16 mouse cellular contexts compared by ENCODE assay signal in genomic region chr9:59129252-59129651, GRCm38 (mm10).
A peak's percentile ranks its signal among the peaks of the same experiment; 100 is the strongest.
DNase-seq lines count a peak whose midpoint lies in the region; ATAC-seq and TF ChIP-seq lines count a peak whose summit lies in the region.
"Had no signal": no experiment of that assay in that cellular context is flagged by ENCODE, and none has a peak within 500 bp of the region (broad histone marks: within the 10 kb centered on the region; RNA-seq: fewer than 3 reads in every experiment).

No protein-coding gene starts in this region.

- TF ChIP-seq CTCF in gastrocnemius, adult 2 months (IDR thresholded peaks at IDR 0.05), result no peak

- peaks cover 11% of the 10 kb centered on the region for H3K4me1 ChIP-seq in limb, embryonic 14.5 days (ENCODE audit: control insufficient read depth, insufficient read depth, low read length)
- H3K4me1 ChIP-seq in limb, embryonic 10.5 days, result peaks cover 10% of the 10 kb centered on the region

- intact Hi-C loops in gastrocnemius, adult 2 months (cut with DNase I), result loop anchor here (2.0 kb wide), 1 partner anchor 118 kb away; no protein-coding TSS in a partner anchor
- intact Hi-C loops in heart, postnatal 10 days (cut with DNase I), result no loop called here

- H3K36me3 ChIP-seq in limb, embryonic 14.5 days (ENCODE audit: control insufficient read depth, insufficient read depth, low read length), result no peaks in the 10 kb centered on the region
- no peaks in the 10 kb centered on the region for H3K36me3 ChIP-seq in limb, embryonic 10.5 days
- H3K36me3 ChIP-seq: limb, embryonic 15.5 days; midbrain, embryonic 13.5 days; stomach, embryonic 15.5 days had no signal

- DNase-seq in gastrocnemius, adult 2 months, result peak; percentile 49
- no peak for DNase-seq in gastrocnemius, adult 8-10 months (ENCODE audit: low spot score in 2 of 2)
- DNase-seq in limb, embryonic 14.5 days (ENCODE audit: low spot score), result no peak
- DNase-seq in limb, embryonic 10.5 days (ENCODE audit: low spot score), result no peak
- peak; percentile 16 for DNase-seq in adrenal gland, postnatal 10 days
- peak; percentile 29 to 56 for DNase-seq in heart, postnatal 10 days
- no peak for DNase-seq in layer of hippocampus, postnatal 10 days (ENCODE audit: low spot score in 2 of 2)
- DNase-seq in urinary bladder, postnatal 25 days (ENCODE audit: low spot score), result no peak
- DNase-seq: cerebellum, postnatal 25 days; kidney, adult 11 months; kidney, postnatal 4 days; thymus, postnatal 25 days had no signal

- H3K9me3 ChIP-seq in limb, embryonic 14.5 days (ENCODE audit: control insufficient read depth, low read length), result no peaks in the 10 kb centered on the region
- H3K9me3 ChIP-seq in limb, embryonic 10.5 days (replicated peaks), result no peaks in the 10 kb centered on the region
- H3K9me3 ChIP-seq: limb, embryonic 15.5 days; midbrain, embryonic 13.5 days; stomach, embryonic 15.5 days had no signal

- WGBS in limb, embryonic 14.5 days, result 75% methylated on average over 1 of the region's 1 CpGs
- 90% methylated on average over 1 of the region's 1 CpGs for whole genome bisulfite sequencing in limb, embryonic 10.5 days

- TF ChIP-seq POLR2A in limb, embryonic 14.5 days (IDR thresholded peaks at IDR 0.05; ENCODE audit: borderline replicate concordance, extremely low read depth, insufficient read depth, insufficient read length), result no peak

- no peaks in the 10 kb centered on the region for H3K27me3 ChIP-seq in limb, embryonic 14.5 days (ENCODE audit: control insufficient read depth, insufficient read depth, low read length)
- H3K27me3 ChIP-seq in limb, embryonic 10.5 days (ENCODE audit: low read depth, poor library complexity, severe bottlenecking), result 0 out of 2 replicates have a peak, but pooled peaks cover 3% of the 10 kb centered on the region
- H3K27me3 ChIP-seq: limb, embryonic 15.5 days; midbrain, embryonic 13.5 days; stomach, embryonic 15.5 days had no signal

- no peak overlapping the region for H3K4me2 ChIP-seq in limb, embryonic 14.5 days (replicated peaks; ENCODE audit: low read depth, low read length, severe bottlenecking)
- H3K4me2 ChIP-seq: limb, embryonic 15.5 days; midbrain, embryonic 13.5 days; stomach, embryonic 15.5 days had no signal

- peak overlapping the region; percentile 78 for H3K27ac ChIP-seq in gastrocnemius, adult 2 months
- H3K27ac ChIP-seq in limb, embryonic 14.5 days (replicated peaks; ENCODE audit: low read depth, low read length), result no peak overlapping the region
- no peak overlapping the region for H3K27ac ChIP-seq in limb, embryonic 10.5 days
- H3K27ac ChIP-seq: limb, embryonic 15.5 days; midbrain, embryonic 13.5 days; stomach, embryonic 15.5 days had no signal

- no peak overlapping the region for H3K9ac ChIP-seq in limb, embryonic 14.5 days (ENCODE audit: low read depth, low read length, severe bottlenecking)
- H3K9ac ChIP-seq: limb, embryonic 15.5 days; midbrain, embryonic 13.5 days; stomach, embryonic 15.5 days had no signal

- no peak overlapping the region for H3K4me3 ChIP-seq in gastrocnemius, adult 2 months
- H3K4me3 ChIP-seq in limb, embryonic 14.5 days (replicated peaks; ENCODE audit: low read length), result no peak overlapping the region
- no peak overlapping the region for H3K4me3 ChIP-seq in limb, embryonic 10.5 days
- H3K4me3 ChIP-seq: limb, embryonic 15.5 days; midbrain, embryonic 13.5 days; stomach, embryonic 15.5 days had no signal

- ATAC-seq in limb, embryonic 14.5 days (ENCODE audit: low FRiP score, low read depth), result 0 out of 2 replicates have a peak, but pooled peaks have one; percentile 19
- ATAC-seq: CD4-positive, CD25-positive, alpha-beta regulatory T cell, adult 4 months; midbrain, embryonic 13.5 days had no signal

Comparison
In these comparisons a context has a peak if more than half of its experiments do, and no peak if none do; other contexts are left out.
1. DNase-seq: peak in gastrocnemius, adult 2 months (single experiment), adrenal gland, postnatal 10 days (single experiment) and heart, postnatal 10 days (2 of 2); none in gastrocnemius, adult 8-10 months (0 of 2), limb, embryonic 14.5 days (single experiment), limb, embryonic 10.5 days (single experiment), layer of hippocampus, postnatal 10 days (0 of 2) and urinary bladder, postnatal 25 days (single experiment).